Mouse (Mus musculus) MEL (cell line): ENCODE measurements around the gene R3hcc1l.

ENCODE experiments used
- CTCF ChIP-seq, 3 experiments: IDR thresholded peaks in 2 of 3; conservative IDR thresholded peaks in 1 of 3; 2 replicates each; pipeline ENCODE4 v1.5.1; 2011 to 2012; ENCODE audit warnings: low read length in 3 of 3, low read depth in 2 of 3, mild to moderate bottlenecking in 2 of 3, improper control_type of control experiment in 1 of 3, inconsistent platforms in 1 of 3, mixed read lengths in 1 of 3, moderate library complexity in 1 of 3; ENCODE audit not compliant: control insufficient read depth in 1 of 3, insufficient read depth in 1 of 3, poor library complexity in 1 of 3, severe bottlenecking in 1 of 3
- E2F4 ChIP-seq: IDR thresholded peaks from 2 replicates; pipeline ENCODE4 v1.6.1; 2011; ENCODE audit warnings: low read depth, low read length, improper control_type of control experiment, borderline replicate concordance
- MYB ChIP-seq: IDR thresholded peaks from 2 replicates; pipeline ENCODE4 v1.6.1; 2011; ENCODE audit warnings: mild to moderate bottlenecking, low read depth, low read length, improper control_type of control experiment
- SMC3 ChIP-seq: IDR thresholded peaks from 2 replicates; pipeline ENCODE4 v1.6.1; 2011; ENCODE audit warnings: low read depth, low read length, improper control_type of control experiment

GRCm38 (mm10) chr19:42640211-42640610, 121.7 kb downstream of the R3hcc1l start:
- TF ChIP-seq SMC3 (no peak), MYB (no peak), CTCF (IDR thresholded peaks at IDR 0.05 in 2 of 3, conservative IDR thresholded peaks at IDR 0.05 in 1 of 3; ENCODE audit: control insufficient read depth in 1 of 3, insufficient read depth in 1 of 3, low read depth in 2 of 3, low read length in 3 of 3, poor library complexity in 1 of 3, severe bottlenecking in 1 of 3) (no peak), E2F4 (no peak)
